Mouse (Mus musculus): ENCODE data around the gene Lrig3. TPM values are rescaled to one million over a fixed set of nuclear protein-coding genes. Genes with fewer than 3 reads are reported as not detected.

The Lrig3 gene
- total and polyA plus RNA-seq, 2 experiments from 2014 or later: 0.66 to 2.3 TPM

DNA sequence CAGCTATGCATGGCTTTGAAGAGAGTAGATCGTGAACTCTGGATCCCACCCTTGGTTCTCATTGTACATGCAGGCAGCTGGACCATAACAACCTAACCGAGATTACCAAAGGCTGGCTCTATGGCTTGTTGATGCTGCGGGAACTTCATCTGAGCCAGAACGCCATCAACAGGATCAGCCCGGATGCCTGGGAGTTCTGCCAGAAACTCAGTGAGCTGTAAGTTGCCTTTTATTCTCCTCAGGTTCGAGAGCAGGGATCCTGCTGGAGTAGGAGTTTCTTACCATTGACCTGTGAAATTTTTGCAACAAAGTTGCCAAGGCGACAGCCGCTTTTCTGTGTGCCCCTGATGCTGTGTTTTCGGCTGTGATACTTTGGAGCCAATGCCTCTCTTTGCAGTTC is 31.0 kb downstream of the Lrig3 start:
- 67% methylated on average over 9 of the region's 9 CpGs for WGBS
- no peaks in the 10 kb centered on the region for H3K9me3 ChIP-seq (replicated peaks; ENCODE audit: control insufficient read depth, low read length)
- DNase-seq (ENCODE audit: low spot score) (no peak), ATAC-seq (ENCODE audit: insufficient read depth, low read depth) (no peak)
- H3K9ac ChIP-seq (replicated peaks; ENCODE audit: low read depth, low read length): no peak overlapping the region
- H3K4me1 ChIP-seq (ENCODE audit: control insufficient read depth, insufficient read depth): no peaks in the 10 kb centered on the region
- 0 out of 2 replicates have a peak, but pooled peaks cover 3% of the 10 kb centered on the region for H3K36me3 ChIP-seq (replicated peaks; ENCODE audit: control insufficient read depth, insufficient read depth, low read length)
- H3K4me3 ChIP-seq (ENCODE audit: low read depth, low read length): no peak overlapping the region
- no peak overlapping the region for H3K4me2 ChIP-seq (ENCODE audit: low read depth, low read length)
- no peak overlapping the region for H3K27ac ChIP-seq (ENCODE audit: low read depth)
- no peak for TF ChIP-seq EP300 (IDR thresholded peaks at IDR 0.05; ENCODE audit: low read depth)
- no peaks in the 10 kb centered on the region for H3K27me3 ChIP-seq (ENCODE audit: control insufficient read depth, insufficient read depth, low read length)

DNA sequence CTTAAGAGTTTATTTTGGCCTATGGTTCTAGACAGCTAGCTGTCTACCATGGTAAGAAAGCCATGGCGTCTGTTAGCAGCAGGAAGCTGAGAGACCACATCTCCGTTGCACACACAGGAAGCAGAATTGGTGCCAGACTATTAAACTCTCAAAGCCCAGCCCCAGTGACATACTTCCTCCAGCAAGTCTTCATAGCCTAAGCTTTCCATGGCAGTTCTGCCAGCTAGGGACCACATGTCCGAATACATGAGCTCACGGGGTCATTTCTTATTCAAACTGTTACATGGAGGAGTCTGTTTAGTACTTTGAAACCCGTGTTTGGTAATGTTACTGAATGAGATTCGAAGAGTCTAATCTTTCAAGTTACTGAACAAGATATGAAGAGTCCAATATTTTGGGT is 33.6 kb downstream of the Lrig3 start:
- Histone ChIP-seq H3K27ac (ENCODE audit: low read depth) (no peak overlapping the region), H3K4me1 (ENCODE audit: control insufficient read depth, insufficient read depth) (no peaks in the 10 kb centered on the region), H3K9ac (replicated peaks; ENCODE audit: low read depth, low read length) (no peak overlapping the region), H3K36me3 (replicated peaks; ENCODE audit: control insufficient read depth, insufficient read depth, low read length) (0 out of 2 replicates have a peak, but pooled peaks cover 3% of the 10 kb centered on the region), H3K9me3 (replicated peaks; ENCODE audit: control insufficient read depth, low read length) (no peaks in the 10 kb centered on the region), H3K4me3 (ENCODE audit: low read depth, low read length) (no peak overlapping the region), H3K4me2 (ENCODE audit: low read depth, low read length) (no peak overlapping the region), H3K27me3 (ENCODE audit: control insufficient read depth, insufficient read depth, low read length) (no peaks in the 10 kb centered on the region)
- ATAC-seq (ENCODE audit: insufficient read depth, low read depth) (no peak), DNase-seq (ENCODE audit: low spot score) (no peak)
- TF ChIP-seq CTCF (IDR thresholded peaks at IDR 0.05; ENCODE audit: low read depth): no peak
- TF ChIP-seq EP300 (IDR thresholded peaks at IDR 0.05; ENCODE audit: low read depth): no peak
- 83% methylated on average over 6 of the region's 6 CpGs for WGBS

DNA sequence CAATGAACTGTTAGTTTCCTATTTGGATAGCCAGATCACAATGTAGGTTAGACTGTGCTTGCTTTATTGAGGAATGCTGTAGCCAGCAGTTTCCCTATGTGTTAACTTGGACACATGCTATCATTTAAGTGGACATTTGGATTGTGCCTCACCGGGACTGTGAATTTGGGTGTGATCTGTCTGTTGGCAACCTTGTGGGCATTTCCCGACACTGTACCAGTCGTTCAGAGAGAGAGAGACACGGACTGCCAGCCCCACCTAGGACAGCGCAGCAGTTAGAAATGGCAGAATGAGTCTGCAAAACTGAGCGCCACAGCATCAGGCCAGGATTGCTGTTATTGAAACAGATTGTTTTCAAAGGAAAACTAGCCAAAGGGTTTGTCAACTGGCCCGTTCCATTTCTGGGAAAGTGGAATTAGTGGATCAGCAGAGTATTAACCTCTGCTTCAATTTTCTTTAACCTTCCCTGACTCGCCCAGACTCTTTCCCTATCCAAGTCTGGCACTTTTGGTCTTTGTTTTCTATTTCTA is 35.0 kb downstream of the Lrig3 start:
- no peak for TF ChIP-seq EP300 (IDR thresholded peaks at IDR 0.05; ENCODE audit: low read depth)
- TF ChIP-seq CTCF (IDR thresholded peaks at IDR 0.05; ENCODE audit: low read depth): no peak
- Histone ChIP-seq H3K9me3 (replicated peaks; ENCODE audit: control insufficient read depth, low read length) (no peaks in the 10 kb centered on the region), H3K27me3 (ENCODE audit: control insufficient read depth, insufficient read depth, low read length) (no peaks in the 10 kb centered on the region), H3K4me2 (ENCODE audit: low read depth, low read length) (no peak overlapping the region), H3K4me1 (ENCODE audit: control insufficient read depth, insufficient read depth) (no peaks in the 10 kb centered on the region), H3K36me3 (replicated peaks; ENCODE audit: control insufficient read depth, insufficient read depth, low read length) (0 out of 2 replicates have a peak, but pooled peaks cover 3% of the 10 kb centered on the region), H3K4me3 (ENCODE audit: low read depth, low read length) (no peak overlapping the region), H3K9ac (replicated peaks; ENCODE audit: low read depth, low read length) (no peak overlapping the region), H3K27ac (ENCODE audit: low read depth) (no peak overlapping the region)
- DNase-seq (ENCODE audit: low spot score) (no peak), ATAC-seq (ENCODE audit: insufficient read depth, low read depth) (no peak)
- 89% methylated on average over 8 of the region's 8 CpGs for WGBS

DNA sequence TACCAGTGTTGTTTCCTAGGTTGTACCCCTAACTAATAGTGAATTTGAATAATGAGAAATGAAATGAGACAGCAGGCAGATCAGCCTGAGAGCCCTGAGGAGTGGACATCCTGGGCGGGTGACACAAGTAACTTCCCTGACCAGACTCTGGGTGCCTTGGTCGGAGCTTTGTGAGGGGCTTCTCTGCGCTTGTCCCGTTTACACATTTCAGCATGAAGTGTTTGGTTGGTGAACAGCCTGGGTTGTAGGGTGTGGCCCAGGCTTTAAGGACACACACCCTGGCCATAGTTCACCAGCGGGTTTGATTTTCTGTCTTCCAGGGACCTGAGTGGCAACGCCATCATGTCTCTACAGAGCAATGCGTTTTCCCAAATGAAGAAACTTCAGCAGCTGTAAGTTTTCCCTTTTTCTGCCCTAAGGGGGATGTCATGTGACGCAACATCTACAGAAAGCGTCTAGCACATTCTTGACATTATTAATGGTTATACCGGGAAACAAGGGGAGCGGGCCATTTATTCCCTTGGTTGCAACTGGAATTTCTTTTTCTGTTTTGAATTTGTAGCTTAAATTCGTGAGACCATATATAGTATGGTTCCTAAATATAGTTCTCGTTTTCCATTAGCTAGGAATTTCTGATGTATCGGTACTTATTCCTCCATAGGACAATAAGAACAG is 36.2 kb downstream of the Lrig3 start:
- Histone ChIP-seq H3K27ac (ENCODE audit: low read depth) (no peak overlapping the region), H3K4me1 (ENCODE audit: control insufficient read depth, insufficient read depth) (no peaks in the 10 kb centered on the region), H3K9me3 (replicated peaks; ENCODE audit: control insufficient read depth, low read length) (no peaks in the 10 kb centered on the region), H3K4me3 (ENCODE audit: low read depth, low read length) (no peak overlapping the region), H3K27me3 (ENCODE audit: control insufficient read depth, insufficient read depth, low read length) (no peaks in the 10 kb centered on the region), H3K36me3 (replicated peaks; ENCODE audit: control insufficient read depth, insufficient read depth, low read length) (peaks cover 15% of the 10 kb centered on the region; the same call in 1 of the 2 replicates), H3K4me2 (ENCODE audit: low read depth, low read length) (no peak overlapping the region), H3K9ac (replicated peaks; ENCODE audit: low read depth, low read length) (no peak overlapping the region)
- no peak for ATAC-seq (ENCODE audit: insufficient read depth, low read depth)
- TF ChIP-seq EP300 (IDR thresholded peaks at IDR 0.05; ENCODE audit: low read depth) (no peak), CTCF (IDR thresholded peaks at IDR 0.05; ENCODE audit: low read depth) (no peak)
- DNase-seq (ENCODE audit: low spot score): no peak
- 83% methylated on average over 14 of the region's 14 CpGs for WGBS

DNA sequence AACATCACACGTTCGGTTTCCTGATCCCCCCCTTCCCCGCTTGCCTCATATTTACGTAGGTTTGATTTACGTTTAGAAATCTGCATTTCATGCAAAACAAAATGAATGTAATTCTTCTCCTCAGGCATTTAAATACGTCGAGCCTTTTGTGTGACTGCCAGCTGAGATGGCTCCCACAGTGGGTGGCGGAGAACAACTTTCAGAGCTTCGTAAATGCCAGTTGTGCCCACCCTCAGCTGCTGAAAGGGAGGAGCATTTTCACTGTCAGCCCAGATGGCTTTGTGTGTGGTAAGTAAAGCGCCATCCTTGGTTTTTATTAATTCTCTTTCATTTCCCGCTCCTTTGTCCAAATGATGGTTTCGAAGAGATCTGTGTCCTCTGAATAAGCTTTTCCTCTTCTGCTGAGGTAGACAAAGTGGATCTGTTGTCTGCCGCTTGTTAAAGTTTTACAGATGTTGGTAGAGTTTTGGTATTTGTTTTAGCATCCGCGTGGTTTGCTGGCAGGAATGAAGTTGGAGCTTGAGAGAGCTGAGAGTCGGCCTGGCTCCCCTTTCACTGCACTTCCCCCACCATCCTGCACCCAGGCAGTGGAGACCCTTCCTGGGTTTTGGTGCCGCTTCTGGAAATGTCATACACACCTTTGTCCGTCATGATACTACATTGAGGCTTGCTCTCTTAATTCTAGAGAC is 37.0 kb downstream of the Lrig3 start:
- H3K27me3 ChIP-seq (ENCODE audit: control insufficient read depth, insufficient read depth, low read length): no peaks in the 10 kb centered on the region
- ATAC-seq (ENCODE audit: insufficient read depth, low read depth): no peak
- peaks cover 16% of the 10 kb centered on the region; the same call in 1 of the 2 replicates for H3K36me3 ChIP-seq (replicated peaks; ENCODE audit: control insufficient read depth, insufficient read depth, low read length)
- H3K27ac ChIP-seq (ENCODE audit: low read depth): no peak overlapping the region
- H3K4me1 ChIP-seq (ENCODE audit: control insufficient read depth, insufficient read depth): no peaks in the 10 kb centered on the region
- H3K9ac ChIP-seq (replicated peaks; ENCODE audit: low read depth, low read length): no peak overlapping the region
- DNase-seq (ENCODE audit: low spot score): no peak
- no peak overlapping the region for H3K4me3 ChIP-seq (ENCODE audit: low read depth, low read length)
- H3K4me2 ChIP-seq (ENCODE audit: low read depth, low read length): no peak overlapping the region
- TF ChIP-seq CTCF (IDR thresholded peaks at IDR 0.05; ENCODE audit: low read depth) (no peak), EP300 (IDR thresholded peaks at IDR 0.05; ENCODE audit: low read depth) (no peak)
- no peaks in the 10 kb centered on the region for H3K9me3 ChIP-seq (replicated peaks; ENCODE audit: control insufficient read depth, low read length)
- 82% methylated on average over 18 of the region's 18 CpGs for WGBS
